Comparison of ENCODE assay signal across 9 mouse cellular contexts in genomic region chr5:92490779-92491178, GRCm38 (mm10). TPM values are rescaled to one million over a fixed set of nuclear protein-coding genes. Genes with fewer than 3 reads are reported as not detected.
DNase-seq lines count a peak whose midpoint lies in the region; ATAC-seq and TF ChIP-seq lines count a peak whose summit lies in the region.
"Had no signal": no experiment of that assay in that cellular context is flagged by ENCODE, and none has a peak within 500 bp of the region (broad histone marks: within the 10 kb centered on the region; RNA-seq: fewer than 3 reads in every experiment).

No protein-coding gene starts in this region.

- no peak overlapping the region for H3K9ac ChIP-seq in intestine, embryonic 16.5 days (ENCODE audit: low read depth, low read length)
- H3K9ac ChIP-seq: hindbrain, embryonic 15.5 days had no signal

- intact Hi-C loops in gastrocnemius, adult 2 months (cut with DNase I), result no loop called here
- intact Hi-C loops in gastrocnemius, postnatal 14 days (cut with DNase I; ENCODE audit: low total_unique reads), result no loop called here

- TF ChIP-seq POLR2A in myocyte (IDR thresholded peaks at IDR 0.05; ENCODE audit: insufficient read length, low read depth), result no peak

- WGBS in intestine, embryonic 16.5 days, result 75% methylated on average over 4 of the region's 4 CpGs

- H3K4me3 ChIP-seq in gastrocnemius, adult 2 months, result no peak overlapping the region
- H3K4me3 ChIP-seq in myocyte, result no peak overlapping the region
- H3K4me3 ChIP-seq in intestine, embryonic 16.5 days (ENCODE audit: low read length), result no peak overlapping the region
- H3K4me3 ChIP-seq: hindbrain, embryonic 15.5 days had no signal

- H3K36me3 ChIP-seq in myocyte (ENCODE audit: control insufficient read depth, insufficient read depth), result peaks cover 3% of the 10 kb centered on the region
- H3K36me3 ChIP-seq in intestine, embryonic 16.5 days (ENCODE audit: control insufficient read depth, insufficient read depth, low read length), result no peaks in the 10 kb centered on the region
- H3K36me3 ChIP-seq: hindbrain, embryonic 15.5 days had no signal

- H3K27ac ChIP-seq in gastrocnemius, adult 2 months, result peak overlapping the region; percentile 62
- H3K27ac ChIP-seq in intestine, embryonic 16.5 days (ENCODE audit: low read length), result no peak overlapping the region
- H3K27ac ChIP-seq: hindbrain, embryonic 15.5 days had no signal

- peaks cover 40% of the 10 kb centered on the region for H3K79me2 ChIP-seq in myocyte (ENCODE audit: control insufficient read depth, insufficient read depth)

- DNase-seq in gastrocnemius, adult 2 months, result no peak
- DNase-seq in gastrocnemius, postnatal 14 days, result no peak
- peak; percentile 49 for DNase-seq in 416B (ENCODE audit: low read depth)
- no peak for DNase-seq in cerebellum, adult 11-12 months
- no peak for DNase-seq in adrenal gland, postnatal 14 days

- H3K27me3 ChIP-seq in myocyte (ENCODE audit: control insufficient read depth, insufficient read depth, insufficient read length), result no peaks in the 10 kb centered on the region
- no peaks in the 10 kb centered on the region for H3K27me3 ChIP-seq in intestine, embryonic 16.5 days (replicated peaks; ENCODE audit: control insufficient read depth, insufficient read depth, low read length)
- H3K27me3 ChIP-seq: hindbrain, embryonic 15.5 days had no signal

- no peak overlapping the region for H3K4me2 ChIP-seq in myocyte (ENCODE audit: low read depth)
- H3K4me2 ChIP-seq in intestine, embryonic 16.5 days (ENCODE audit: low read depth, low read length), result no peak overlapping the region
- H3K4me2 ChIP-seq: hindbrain, embryonic 15.5 days had no signal

- no peaks in the 10 kb centered on the region for H3K9me3 ChIP-seq in intestine, embryonic 16.5 days (ENCODE audit: control insufficient read depth, low read length)
- H3K9me3 ChIP-seq: hindbrain, embryonic 15.5 days had no signal

- peak; percentile 83 for ATAC-seq in inflammation-experienced regulatory T-cells, adult 6 months
- no peak for ATAC-seq in intestine, embryonic 16.5 days

- no peak overlapping the region for H3ac ChIP-seq in myocyte (ENCODE audit: control insufficient read depth, insufficient read length)

- no peak for TF ChIP-seq CTCF in gastrocnemius, adult 2 months (IDR thresholded peaks at IDR 0.05)

- H3K4me1 ChIP-seq in intestine, embryonic 16.5 days (ENCODE audit: control insufficient read depth, insufficient read depth, low read length), result peaks cover 29% of the 10 kb centered on the region

TF ChIP-seq in myocyte, 11 proteins besides CTCF, POLR2A, EP300 and RAD21:
- no peak for TF ChIP-seq USF1 (IDR thresholded peaks at IDR 0.05; ENCODE audit: low read depth)
- TF ChIP-seq MYOG (IDR thresholded peaks at IDR 0.05; ENCODE audit: control insufficient read depth in 1 of 3, insufficient read depth in 1 of 3, insufficient read length in 2 of 3, low read depth in 2 of 3), result peak in 2 of 3 experiments; percentile 7 to 54
- peak in 2 of 3 experiments; percentile 43 to 66 for TF ChIP-seq MYOD1 (IDR thresholded peaks at IDR 0.05; ENCODE audit: control insufficient read depth in 1 of 3, insufficient read length in 2 of 3, low read depth in 2 of 3)
- no peak for TF ChIP-seq CEBPB (IDR thresholded peaks at IDR 0.05; ENCODE audit: insufficient read depth, poor library complexity, severe bottlenecking)
- TF ChIP-seq REST (IDR thresholded peaks at IDR 0.05; ENCODE audit: insufficient read depth, insufficient read length), result no peak
- TF ChIP-seq TCF12 (IDR thresholded peaks at IDR 0.05; ENCODE audit: insufficient read depth, poor library complexity, severe bottlenecking), result no peak
- TF ChIP-seq POLR2AphosphoS2 (IDR thresholded peaks at IDR 0.05; ENCODE audit: insufficient read length, low read depth), result no peak
TF ChIP-seq in myocyte: peak in this region for 2.

RNA-seq across cellular contexts. Expression of gene Scarb2, which starts 15.9 kb away (rescaled TPM):
- total RNA-seq in gastrocnemius, adult 2 months (2021), result 10 to 100 TPM; 61.7 to 78.6 TPM
- total RNA-seq in gastrocnemius, postnatal 14 days (2021), result 10 to 100 TPM; 71.7 to 79.2 TPM
- 1 to 10 TPM; 8.3 to 9.2 (median 8.5) TPM for polyA plus RNA-seq in inflammation-experienced regulatory T-cells, adult 6 months (2017; shearing (Covaris generic))
- 46.6 TPM for polyA plus RNA-seq in myocyte (2012; fragmentation: generic; extraction: Trizol)
- total RNA-seq in adrenal gland, postnatal 14 days (2021), result 67.4 and 73.7 TPM in 2 replicates
- 12.9 and 13.5 TPM in 2 replicates for polyA plus RNA-seq in intestine, embryonic 16.5 days (2015; fragmentation: Nextera tagmentation; extraction: Ambion mirVana)

RNA-seq across cellular contexts. Expression of gene Nup54, which starts 55.8 kb away (rescaled TPM):
- total RNA-seq in gastrocnemius, adult 2 months (2021), result 10 to 100 TPM in 1 of 2 experiments, 1 to 10 TPM in 1; 8.9 to 12.5 TPM
- total RNA-seq in gastrocnemius, postnatal 14 days (2021), result 1 to 10 TPM; 8.9 to 9.9 TPM
- polyA plus RNA-seq in inflammation-experienced regulatory T-cells, adult 6 months (2017; shearing (Covaris generic)), result 10 to 100 TPM; 32.4 to 55.2 (median 40.2) TPM
- 11.0 TPM for polyA plus RNA-seq in myocyte (2012; fragmentation: generic; extraction: Trizol)
- total RNA-seq in adrenal gland, postnatal 14 days (2021), result 37.2 and 42.1 TPM in 2 replicates
- 39.1 and 53.0 TPM in 2 replicates for polyA plus RNA-seq in intestine, embryonic 16.5 days (2015; fragmentation: Nextera tagmentation; extraction: Ambion mirVana)
